Mouse (Mus musculus): ENCODE results near the gene Il1r1. TPM values are rescaled to one million over a fixed set of nuclear protein-coding genes. Genes with fewer than 3 reads are reported as not detected.

The Il1r1 gene
- polyA plus RNA-seq, 1 experiment from 2014 or later = 0.77 TPM

- Histone ChIP-seq H3K4me2 (no peak overlapping the region), H3K9ac (replicated peaks) (no peak overlapping the region), H3K27me3 (replicated peaks) (0 out of 2 replicates have a peak, but pooled peaks cover 2% of the 10 kb centered on the region), H3K27ac (replicated peaks) (no peak overlapping the region), H3K4me3 (replicated peaks) (no peak overlapping the region), H3K9me3 (replicated peaks) (no peaks in the 10 kb centered on the region), H3K4me1 (peaks cover 11% of the 10 kb centered on the region), H3K36me3 (no peaks in the 10 kb centered on the region)
- ATAC-seq (ENCODE audit: low FRiP score) = no peak
- WGBS = 78% methylated on average over 9 of the region's 9 CpGs
These were observed 37.7 kb downstream of the Il1r1 start for GRCm38 (mm10) chr1:40262441-40263121.

- 0 out of 2 replicates have a peak, but pooled peaks cover 2% of the 10 kb centered on the region for H3K27me3 ChIP-seq (replicated peaks)
- no peaks in the 10 kb centered on the region for H3K9me3 ChIP-seq (replicated peaks)
- no peak overlapping the region for H3K4me2 ChIP-seq
- no peaks in the 10 kb centered on the region for H3K36me3 ChIP-seq
- no peak overlapping the region for H3K9ac ChIP-seq (replicated peaks)
- WGBS = 88% methylated on average over 7 of the region's 7 CpGs
- ATAC-seq (ENCODE audit: low FRiP score) = no peak
- peaks cover 11% of the 10 kb centered on the region for H3K4me1 ChIP-seq
- no peak overlapping the region for H3K4me3 ChIP-seq (replicated peaks)
- H3K27ac ChIP-seq (replicated peaks) = no peak overlapping the region
These were observed 38.2 kb downstream of the Il1r1 start for GRCm38 (mm10) chr1:40263122-40263498.

- no peak overlapping the region for H3K4me2 ChIP-seq
- H3K9ac ChIP-seq (replicated peaks) = no peak overlapping the region
- WGBS = 93% methylated on average over 8 of the region's 8 CpGs
- H3K9me3 ChIP-seq (replicated peaks) = no peaks in the 10 kb centered on the region
- H3K4me3 ChIP-seq (replicated peaks) = no peak overlapping the region
- no peak for ATAC-seq (ENCODE audit: low FRiP score)
- no peaks in the 10 kb centered on the region for H3K36me3 ChIP-seq
- peaks cover 11% of the 10 kb centered on the region for H3K4me1 ChIP-seq
- no peak overlapping the region for H3K27ac ChIP-seq (replicated peaks)
- 0 out of 2 replicates have a peak, but pooled peaks cover 2% of the 10 kb centered on the region for H3K27me3 ChIP-seq (replicated peaks)
These were observed 38.8 kb downstream of the Il1r1 start for GRCm38 (mm10) chr1:40263679-40264078.

GRCm38 (mm10) chr1:40265301-40265835 lies 40.5 kb downstream of the Il1r1 start:
- H3K4me2 ChIP-seq = no peak overlapping the region
- H3K36me3 ChIP-seq = no peaks in the 10 kb centered on the region
- H3K9ac ChIP-seq (replicated peaks) = no peak overlapping the region
- WGBS = 81% methylated on average over 6 of the region's 6 CpGs
- H3K4me3 ChIP-seq (replicated peaks) = no peak overlapping the region
- 0 out of 2 replicates have a peak, but pooled peaks cover 2% of the 10 kb centered on the region for H3K27me3 ChIP-seq (replicated peaks)
- ATAC-seq (ENCODE audit: low FRiP score) = no peak
- no peaks in the 10 kb centered on the region for H3K9me3 ChIP-seq (replicated peaks)
- H3K4me1 ChIP-seq = peaks cover 11% of the 10 kb centered on the region
- no peak overlapping the region for H3K27ac ChIP-seq (replicated peaks)

- peak overlapping the region; percentile 87 for H3K4me2 ChIP-seq
- peak; percentile 74 for ATAC-seq (ENCODE audit: low FRiP score)
- H3K4me3 ChIP-seq (replicated peaks) = peak overlapping the region; percentile 45
- no peak overlapping the region for H3K27ac ChIP-seq (replicated peaks)
- H3K27me3 ChIP-seq (replicated peaks) = 0 out of 2 replicates have a peak, but pooled peaks cover 2% of the 10 kb centered on the region
- no peaks in the 10 kb centered on the region for H3K36me3 ChIP-seq
- no peaks in the 10 kb centered on the region for H3K9me3 ChIP-seq (replicated peaks)
- 4% methylated on average over 36 of the region's 36 CpGs for WGBS
- peak overlapping the region; percentile 51 for H3K9ac ChIP-seq (replicated peaks)
- H3K4me1 ChIP-seq = peaks cover 11% of the 10 kb centered on the region
These were observed 41.8 kb downstream of the Il1r1 start for GRCm38 (mm10) chr1:40266431-40267260.

- no peak overlapping the region for H3K9ac ChIP-seq (replicated peaks)
- H3K4me3 ChIP-seq (replicated peaks) = no peak overlapping the region
- no peak overlapping the region for H3K4me2 ChIP-seq
- H3K27me3 ChIP-seq (replicated peaks) = 0 out of 2 replicates have a peak, but pooled peaks cover 2% of the 10 kb centered on the region
- WGBS = 85% methylated on average over 6 of the region's 6 CpGs
- no peaks in the 10 kb centered on the region for H3K9me3 ChIP-seq (replicated peaks)
- no peak for ATAC-seq (ENCODE audit: low FRiP score)
- H3K27ac ChIP-seq (replicated peaks) = no peak overlapping the region
- H3K4me1 ChIP-seq = peaks cover 11% of the 10 kb centered on the region
- H3K36me3 ChIP-seq = no peaks in the 10 kb centered on the region
These were observed 43.0 kb downstream of the Il1r1 start for GRCm38 (mm10) chr1:40267846-40268245.

GRCm38 (mm10) chr1:40268536-40268935 lies 43.7 kb downstream of the Il1r1 start:
- Histone ChIP-seq H3K4me1 (peaks cover 11% of the 10 kb centered on the region), H3K9me3 (replicated peaks) (no peaks in the 10 kb centered on the region), H3K36me3 (no peaks in the 10 kb centered on the region), H3K27ac (replicated peaks) (no peak overlapping the region), H3K4me3 (replicated peaks) (no peak overlapping the region), H3K4me2 (no peak overlapping the region), H3K9ac (replicated peaks) (no peak overlapping the region), H3K27me3 (replicated peaks) (0 out of 2 replicates have a peak, but pooled peaks cover 2% of the 10 kb centered on the region)
- 84% methylated on average over 6 of the region's 6 CpGs for WGBS
- no peak for ATAC-seq (ENCODE audit: low FRiP score)

- Histone ChIP-seq H3K4me2 (no peak overlapping the region), H3K9me3 (replicated peaks) (no peaks in the 10 kb centered on the region), H3K27me3 (replicated peaks) (0 out of 2 replicates have a peak, but pooled peaks cover 2% of the 10 kb centered on the region), H3K9ac (replicated peaks) (no peak overlapping the region), H3K27ac (replicated peaks) (no peak overlapping the region), H3K36me3 (no peaks in the 10 kb centered on the region), H3K4me1 (peaks cover 11% of the 10 kb centered on the region), H3K4me3 (replicated peaks) (no peak overlapping the region)
- 92% methylated on average over 12 of the region's 12 CpGs for WGBS
- no peak for ATAC-seq (ENCODE audit: low FRiP score)
These were observed 45.5 kb downstream of the Il1r1 start for GRCm38 (mm10) chr1:40270415-40270814.

GRCm38 (mm10) chr1:40271052-40271451 lies 46.2 kb downstream of the Il1r1 start:
- H3K27me3 ChIP-seq (replicated peaks) = 0 out of 2 replicates have a peak, but pooled peaks cover 2% of the 10 kb centered on the region
- H3K4me1 ChIP-seq = peaks cover 9% of the 10 kb centered on the region
- H3K9ac ChIP-seq (replicated peaks) = no peak overlapping the region
- H3K4me2 ChIP-seq = no peak overlapping the region
- H3K4me3 ChIP-seq (replicated peaks) = no peak overlapping the region
- WGBS = 86% methylated on average over 4 of the region's 4 CpGs
- H3K9me3 ChIP-seq (replicated peaks) = no peaks in the 10 kb centered on the region
- no peak for ATAC-seq (ENCODE audit: low FRiP score)
- H3K27ac ChIP-seq (replicated peaks) = no peak overlapping the region
- no peaks in the 10 kb centered on the region for H3K36me3 ChIP-seq

- Histone ChIP-seq H3K27ac (replicated peaks) (no peak overlapping the region), H3K9me3 (replicated peaks) (no peaks in the 10 kb centered on the region), H3K4me3 (replicated peaks) (no peak overlapping the region), H3K27me3 (replicated peaks) (0 out of 2 replicates have a peak, but pooled peaks cover 2% of the 10 kb centered on the region), H3K4me2 (no peak overlapping the region), H3K4me1 (peaks cover 4% of the 10 kb centered on the region), H3K36me3 (no peaks in the 10 kb centered on the region), H3K9ac (replicated peaks) (no peak overlapping the region)
- WGBS = 91% methylated on average over 10 of the region's 10 CpGs
- ATAC-seq (ENCODE audit: low FRiP score) = no peak
These were observed 46.7 kb downstream of the Il1r1 start for GRCm38 (mm10) chr1:40271486-40272055.

GRCm38 (mm10) chr1:40272204-40272603 lies 47.3 kb downstream of the Il1r1 start:
- WGBS = 87% methylated on average over 3 of the region's 3 CpGs
- Histone ChIP-seq H3K27me3 (replicated peaks) (0 out of 2 replicates have a peak, but pooled peaks cover 2% of the 10 kb centered on the region), H3K36me3 (no peaks in the 10 kb centered on the region), H3K4me2 (no peak overlapping the region), H3K4me3 (replicated peaks) (no peak overlapping the region), H3K4me1 (no peaks in the 10 kb centered on the region), H3K9me3 (replicated peaks) (no peaks in the 10 kb centered on the region), H3K9ac (replicated peaks) (no peak overlapping the region), H3K27ac (replicated peaks) (no peak overlapping the region)
- no peak for ATAC-seq (ENCODE audit: low FRiP score)
